29 mouse cellular contexts compared by ENCODE assay signal in genomic region chr2:32749082-32749481, GRCm38 (mm10). TPM values are rescaled to one million over a fixed set of nuclear protein-coding genes. Genes with fewer than 3 reads are reported as not detected.
"Had no signal": no experiment of that assay in that cellular context is flagged by ENCODE, and none has a peak within 500 bp of the region (broad histone marks: within the 10 kb centered on the region; RNA-seq: fewer than 3 reads in every experiment).

No protein-coding gene starts in this region.

- H3K4me1 ChIP-seq: liver, embryonic 12.5 days had no signal

- DNase-seq: gastrocnemius, adult 2 months; gastrocnemius, postnatal 10 days; gastrocnemius, postnatal 25 days; heart, postnatal 10 days; heart, postnatal 4 days; kidney, adult 18-20 months; kidney, adult 8-10 months; kidney, postnatal 10 days; kidney, postnatal 25 days; kidney, postnatal 4 days; left cerebral cortex, postnatal 4 days had no signal

- H3K9me3 ChIP-seq: heart, embryonic 10.5 days; heart, embryonic 12.5 days; hindbrain, embryonic 12.5 days; intestine, embryonic 15.5 days; limb, embryonic 13.5 days; limb, embryonic 15.5 days; liver, embryonic 12.5 days had no signal

- ATAC-seq: hindbrain, embryonic 16.5 days; inflammation-experienced regulatory T-cells, adult 6 months; intestine, embryonic 15.5 days; intestine, postnatal 0 days; liver, embryonic 12.5 days had no signal

- H3K27me3 ChIP-seq: hindbrain, embryonic 12.5 days; intestine, embryonic 15.5 days had no signal

- H3K4me3 ChIP-seq: gastrocnemius, adult 2 months; heart, adult 2 months; heart, embryonic 10.5 days; heart, embryonic 12.5 days; hindbrain, embryonic 12.5 days; intestine, embryonic 15.5 days; layer of hippocampus, adult 2 months; left cerebral cortex, adult 2 months; limb, embryonic 13.5 days; limb, embryonic 15.5 days; liver, embryonic 12.5 days had no signal

- H3K27ac ChIP-seq: gastrocnemius, adult 2 months; heart, adult 2 months; heart, embryonic 10.5 days; hindbrain, embryonic 12.5 days; hindbrain, embryonic 14.5 days; intestine, embryonic 15.5 days; layer of hippocampus, adult 2 months; left cerebral cortex, adult 2 months; limb, embryonic 13.5 days; limb, embryonic 15.5 days; liver, embryonic 12.5 days; liver, embryonic 14.5 days had no signal

RNA-seq across cellular contexts. Expression of gene 6330409D20Rik, which starts 8.3 kb away (rescaled TPM):
- polyA plus RNA-seq: heart, adult 2 months; heart, embryonic 12.5 days; kidney, embryonic 14.5 days; limb, embryonic 15.5 days; liver, adult 2 months; liver, embryonic 12.5 days; liver, embryonic 16.5 days had no signal

RNA-seq across cellular contexts. Expression of gene Ttc16, which starts 26.4 kb away (rescaled TPM):
- polyA plus RNA-seq: kidney, embryonic 14.5 days had no signal
